Mouse (Mus musculus) bone marrow, adult 2 months (tissue): ENCODE measurements at regions not wholly inside any gene's neighbourhood (a gene's known extent, or its start where the extent isn't known, plus 50 kb on each side); places are given as distances from the start of the nearest gene placed in this dataset.

Experiments used
- CTCF ChIP-seq: fragments of 200-500 bp; IDR thresholded peaks from 2 replicates; pipeline ENCODE4 v1.5.1; 2011; ENCODE audit warnings: low read length, control low read depth; ENCODE audit not compliant: control insufficient read depth, insufficient read depth
- POLR2A ChIP-seq: fragments of 200-500 bp; IDR thresholded peaks from 2 replicates; pipeline ENCODE4 v1.6.1; 2011; ENCODE audit warnings: low read depth, mild to moderate bottlenecking, control low read depth, low read length, borderline replicate concordance; ENCODE audit not compliant: control insufficient read depth

- no peak for TF ChIP-seq CTCF
- no peak for TF ChIP-seq POLR2A
These were observed 254.4 kb downstream of the Dysf start for GRCm38 (mm10) chr6:84262766-84263165.
